Mouse (Mus musculus) embryonic facial prominence, embryonic 10.5 days (tissue): ENCODE data around the gene Cmpk2. TPM values are rescaled to one million over a fixed set of nuclear protein-coding genes. Genes with fewer than 3 reads are reported as not detected.
"Not testable (repeated sequence)": the region's sequence is repeated elsewhere in the genome, so short reads cannot be mapped to it uniquely, and the experiment has no call there.

Experiments used
- DNase-seq: peaks from one replicate; pipeline ENCODE4 v3.0.0-alpha.2; 2017; ENCODE audit warnings: low spot score
- H3K27ac ChIP-seq: fragments of 300-500 bp; sonication (generic); replicated peaks from 2 replicates; pipeline ENCODE4 v1.5.1; 2016; ENCODE audit warnings: mild to moderate bottlenecking
- H3K27me3 ChIP-seq: fragments of 300-500 bp; sonication (generic); replicated peaks from 2 replicates; pipeline ENCODE4 v1.6.1; 2016; ENCODE audit warnings: low read depth, mild to moderate bottlenecking; ENCODE audit not compliant: poor library complexity, severe bottlenecking
- H3K36me3 ChIP-seq: fragments of 300-500 bp; sonication (generic); replicated peaks from 2 replicates; pipeline ENCODE4 v1.6.1; 2016; ENCODE audit warnings: mild to moderate bottlenecking, moderate library complexity
- H3K4me1 ChIP-seq: fragments of 300-500 bp; sonication (generic); 2 replicates; pipeline ENCODE4 v1.6.1; 2016
- H3K4me3 ChIP-seq: fragments of 300-500 bp; sonication (generic); 2 replicates; pipeline ENCODE4 v1.5.1; 2016; ENCODE audit warnings: mild to moderate bottlenecking, moderate library complexity
- H3K9me3 ChIP-seq: fragments of 300-500 bp; sonication (generic); 2 replicates; pipeline ENCODE4 v1.6.1; 2016; ENCODE audit warnings: mild to moderate bottlenecking
- WGBS: fragments of 180-500 bp; shearing (Covaris S2); methylation state at CpG from one replicate; pipeline ENCODE4 v1.1.7; 2016; 5-methylcytosine and 5-hydroxymethylcytosine counted together
- polyA plus RNA-seq: library from polyadenylated mRNA; unstranded; fragments of >200 nt; fragmentation: Nextera tagmentation; extraction: Ambion mirVana; gene quantifications from 2 replicates; pipeline ENCODE4 v1.2.1, GENCODE M21; 2016

Cmpk2 gene
- polyA plus RNA-seq, 1 experiment from 2014 or later = 4.1 TPM

- no peaks in the 10 kb centered on the region for H3K36me3 ChIP-seq
- DNase-seq = peak; percentile 20
- 61% methylated on average over 13 of the region's 13 CpGs for WGBS
Measured at GRCm38 (mm10) chr12:26456028-26456698, 12.8 kb upstream of the Cmpk2 start, which contains the start of gene Rsad2. Gene Rsad2 (minus strand): TSS chr12:26456452.

GRCm38 (mm10) chr12:26460091-26460490 lies 8.9 kb upstream of the Cmpk2 start:
- Histone ChIP-seq H3K4me1 (peaks cover 8% of the 10 kb centered on the region), H3K36me3 (no peaks in the 10 kb centered on the region), H3K9me3 (no peaks in the 10 kb centered on the region), H3K27me3 (no peaks in the 10 kb centered on the region), H3K27ac (no peak overlapping the region), H3K4me3 (no peak overlapping the region)
- no peak for DNase-seq
- WGBS = 72% methylated on average over 2 of the region's 2 CpGs

More at GRCm38 (mm10) chr12:26456028-26456698, 12.8 kb upstream of the Cmpk2 start, which contains the start of gene Rsad2:
- Histone ChIP-seq H3K9me3 (no peaks in the 10 kb centered on the region), H3K4me3 (no peak within 1 kb of the TSS), H3K4me1 (peaks cover 8% of the 10 kb centered on the region), H3K27ac (no peak within 1 kb of the TSS), H3K27me3 (no peaks in the 10 kb centered on the region)

- no peak for DNase-seq
- H3K9me3 ChIP-seq = no peaks in the 10 kb centered on the region
- peaks cover 11% of the 10 kb centered on the region for H3K27me3 ChIP-seq
- WGBS = 74% methylated on average over 5 of the region's 5 CpGs
- H3K36me3 ChIP-seq = no peaks in the 10 kb centered on the region
- H3K27ac ChIP-seq = no peak overlapping the region
- no peak overlapping the region for H3K4me3 ChIP-seq
- H3K4me1 ChIP-seq = peaks cover 18% of the 10 kb centered on the region
Measured at GRCm38 (mm10) chr12:26465600-26465999, 3.4 kb upstream of the Cmpk2 start.

GRCm38 (mm10) chr12:26470042-26470409 lies 1.0 kb downstream of the Cmpk2 start:
- H3K9me3 ChIP-seq = no peaks in the 10 kb centered on the region
- peaks cover 17% of the 10 kb centered on the region for H3K27me3 ChIP-seq
- H3K36me3 ChIP-seq = no peaks in the 10 kb centered on the region
- 34% methylated on average over 6 of the region's 6 CpGs for WGBS
- no peak for DNase-seq
- H3K4me1 ChIP-seq = peaks cover 18% of the 10 kb centered on the region
- peak overlapping the region; percentile 84 for H3K4me3 ChIP-seq
- H3K27ac ChIP-seq = peak overlapping the region; percentile 90

- peaks cover 17% of the 10 kb centered on the region for H3K27me3 ChIP-seq
- DNase-seq = no peak
Measured at GRCm38 (mm10) chr12:26471376-26471775, 2.4 kb downstream of the Cmpk2 start.

GRCm38 (mm10) chr12:26472770-26473481 lies 3.9 kb downstream of the Cmpk2 start:
- no peak overlapping the region for H3K4me3 ChIP-seq
- H3K27ac ChIP-seq = no peak overlapping the region
- H3K9me3 ChIP-seq = no peaks in the 10 kb centered on the region
- no peaks in the 10 kb centered on the region for H3K36me3 ChIP-seq
- H3K4me1 ChIP-seq = peaks cover 18% of the 10 kb centered on the region
- 84% methylated on average over 3 of the region's 3 CpGs for WGBS
- peaks cover 17% of the 10 kb centered on the region for H3K27me3 ChIP-seq
- DNase-seq = no peak

More at GRCm38 (mm10) chr12:26471376-26471775, 2.4 kb downstream of the Cmpk2 start:
- H3K27ac ChIP-seq = no peak overlapping the region
- peaks cover 18% of the 10 kb centered on the region for H3K4me1 ChIP-seq
- no peaks in the 10 kb centered on the region for H3K9me3 ChIP-seq
- WGBS = 66% methylated on average over 3 of the region's 3 CpGs
- H3K4me3 ChIP-seq = no peak overlapping the region
- H3K36me3 ChIP-seq = no peaks in the 10 kb centered on the region

- 87% methylated on average over 6 of the region's 6 CpGs for WGBS
- H3K27me3 ChIP-seq = peaks cover 10% of the 10 kb centered on the region
- H3K36me3 ChIP-seq = no peaks in the 10 kb centered on the region
- DNase-seq = no peak
- no peaks in the 10 kb centered on the region for H3K9me3 ChIP-seq
- H3K4me1 ChIP-seq = peaks cover 15% of the 10 kb centered on the region
- H3K4me3 ChIP-seq = no peak overlapping the region
- H3K27ac ChIP-seq = no peak overlapping the region
Measured at GRCm38 (mm10) chr12:26473746-26474145, 4.7 kb downstream of the Cmpk2 start.

GRCm38 (mm10) chr12:26477198-26477597 lies 8.2 kb downstream of the Cmpk2 start:
- Histone ChIP-seq H3K27ac (no peak overlapping the region), H3K36me3 (no peaks in the 10 kb centered on the region), H3K4me1 (no peaks in the 10 kb centered on the region), H3K27me3 (no peaks in the 10 kb centered on the region), H3K9me3 (no peaks in the 10 kb centered on the region), H3K4me3 (no peak overlapping the region)
- 86% methylated on average over 5 of the region's 5 CpGs for WGBS
- DNase-seq = no peak

GRCm38 (mm10) chr12:26478196-26479004 lies 9.4 kb downstream of the Cmpk2 start:
- Histone ChIP-seq H3K36me3 (no peaks in the 10 kb centered on the region), H3K4me3 (no peak overlapping the region), H3K27ac (no peak overlapping the region), H3K27me3 (no peaks in the 10 kb centered on the region), H3K4me1 (no peaks in the 10 kb centered on the region), H3K9me3 (no peaks in the 10 kb centered on the region)
- no peak for DNase-seq
- 91% methylated on average over 18 of the region's 18 CpGs for WGBS

- not testable (repeated sequence) for H3K9me3 ChIP-seq, H3K27ac ChIP-seq
Measured at GRCm38 (mm10) chr12:26485738-26486580, 17.0 kb downstream of the Cmpk2 start.

GRCm38 (mm10) chr12:26487874-26488616 lies 19.0 kb downstream of the Cmpk2 start:
- Histone ChIP-seq H3K4me1 (peaks cover 17% of the 10 kb centered on the region), H3K9me3 (no peaks in the 10 kb centered on the region), H3K27me3 (peaks cover 9% of the 10 kb centered on the region), H3K4me3 (peak overlapping the region; percentile 30; the same call in 1 of the 2 replicates), H3K27ac (peak overlapping the region; percentile 71), H3K36me3 (no peaks in the 10 kb centered on the region)
- DNase-seq = peak; percentile 68
- WGBS = 46% methylated on average over 14 of the region's 14 CpGs

More at GRCm38 (mm10) chr12:26485738-26486580, 17.0 kb downstream of the Cmpk2 start:
- 91% methylated on average over 12 of the region's 12 CpGs for WGBS
- H3K27me3 ChIP-seq, DNase-seq, H3K36me3 ChIP-seq, H3K4me3 ChIP-seq: not testable (repeated sequence)
- peaks cover 17% of the 10 kb centered on the region for H3K4me1 ChIP-seq
